Mouse (Mus musculus) hindbrain, embryonic 11.5 days (tissue): ENCODE results near the gene Aff3. TPM values are rescaled to one million over a fixed set of nuclear protein-coding genes. Genes with fewer than 3 reads are reported as not detected.

Experiments
- ATAC-seq: fragments of 200-750 bp; cut with Nextera tagmentation; 2 replicates; pipeline ENCODE4 v1.8.0; 2017; ENCODE audit warnings: mild to moderate bottlenecking, moderate TSS enrichment, moderate library complexity; ENCODE audit not compliant: low FRiP score
- DNase-seq: peaks from one replicate; pipeline ENCODE4 v3.0.0-alpha.2; 2015; ENCODE audit warnings: low spot score
- H3K27ac ChIP-seq: fragments of 300-500 bp; sonication (generic); 2 replicates; pipeline ENCODE4 v1.5.1; 2014; ENCODE audit warnings: mild to moderate bottlenecking, low read depth, low read length
- H3K27me3 ChIP-seq: fragments of 300-500 bp; sonication (generic); 2 replicates; pipeline ENCODE4 v1.6.1; 2014; ENCODE audit warnings: mild to moderate bottlenecking, low read length, moderate library complexity, mixed read lengths; ENCODE audit not compliant: control insufficient read depth, insufficient read depth
- H3K36me3 ChIP-seq: fragments of 300-500 bp; sonication (generic); 2 replicates; pipeline ENCODE4 v1.6.1; 2014; ENCODE audit warnings: mild to moderate bottlenecking, low read length, moderate library complexity, mixed read lengths; ENCODE audit not compliant: control insufficient read depth, insufficient read depth
- H3K4me1 ChIP-seq: fragments of 300-500 bp; sonication (generic); replicated peaks from 2 replicates; pipeline ENCODE4 v1.6.1; 2014; ENCODE audit warnings: low read length, mixed read lengths; ENCODE audit not compliant: control insufficient read depth, insufficient read depth
- H3K4me2 ChIP-seq: fragments of 300-500 bp; sonication (generic); replicated peaks from 2 replicates; pipeline ENCODE4 v1.6.1; 2014; ENCODE audit warnings: mild to moderate bottlenecking, low read depth, low read length
- H3K4me3 ChIP-seq: fragments of 300-500 bp; sonication (generic); 2 replicates; pipeline ENCODE4 v1.5.1; 2014; ENCODE audit warnings: low read depth, low read length
- H3K9ac ChIP-seq: fragments of 300-500 bp; sonication (generic); 2 replicates; pipeline ENCODE4 v1.6.1; 2014; ENCODE audit warnings: low read depth, low read length
- H3K9me3 ChIP-seq: fragments of 300-500 bp; sonication (generic); 2 replicates; pipeline ENCODE4 v1.6.1; 2016; ENCODE audit warnings: low read length; ENCODE audit not compliant: control insufficient read depth
- WGBS: fragments of 180-500 bp; shearing (Covaris S2); extraction: QIAGEN DNeasy Blood & Tissue Kit; methylation state at CpG from one replicate; pipeline ENCODE4 v1.1.7; 2014; 5-methylcytosine and 5-hydroxymethylcytosine counted together
- polyA plus RNA-seq: library from polyadenylated mRNA; unstranded; fragments of >200 nt; fragmentation: Nextera tagmentation; extraction: Ambion mirVana; gene quantifications from 2 replicates; pipeline ENCODE4 v1.2.1, GENCODE M21; 2014

Aff3 gene
- polyA plus RNA-seq, 1 experiment from 2014 or later, result 19.7 TPM

DNA sequence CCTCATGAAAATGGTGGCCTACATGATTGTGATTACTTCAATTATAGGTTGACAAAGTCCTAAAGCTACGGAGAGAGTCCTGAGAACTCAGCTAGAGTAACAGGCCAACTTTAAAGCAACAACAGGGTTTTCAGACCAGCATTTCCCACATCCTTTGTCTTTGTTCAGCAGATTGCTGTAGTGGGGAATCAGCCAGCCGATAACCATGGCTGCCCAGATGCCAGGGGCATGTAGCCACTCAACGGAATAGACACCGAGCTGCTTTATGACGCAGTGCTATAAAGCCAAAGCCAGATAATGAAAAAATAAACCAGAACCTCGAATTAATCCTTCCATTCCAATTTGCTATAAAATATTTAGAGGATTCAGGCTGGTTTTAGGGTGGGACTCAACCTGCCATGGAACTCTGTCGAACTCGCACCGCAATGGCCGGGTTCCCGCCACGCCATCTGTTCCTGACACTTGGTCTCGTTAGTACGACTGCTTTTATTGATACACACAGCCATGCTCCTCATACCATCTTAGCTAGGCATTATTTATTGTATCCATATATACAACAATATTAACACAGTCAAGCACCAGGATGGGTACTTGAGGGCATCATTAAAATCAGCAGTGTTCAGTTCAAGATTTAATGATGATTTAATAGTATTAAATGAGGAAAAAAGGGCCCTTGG is 297.2 kb downstream of the Aff3 start:
- Histone ChIP-seq H3K4me1 (no peaks in the 10 kb centered on the region), H3K4me2 (no peak overlapping the region), H3K36me3 (no peaks in the 10 kb centered on the region), H3K4me3 (no peak overlapping the region), H3K9me3 (no peaks in the 10 kb centered on the region), H3K27ac (no peak overlapping the region), H3K27me3 (no peaks in the 10 kb centered on the region), H3K9ac (no peak overlapping the region)
- no peak for ATAC-seq
- DNase-seq, result no peak
- WGBS, result 93% methylated on average over 14 of the region's 14 CpGs

DNA sequence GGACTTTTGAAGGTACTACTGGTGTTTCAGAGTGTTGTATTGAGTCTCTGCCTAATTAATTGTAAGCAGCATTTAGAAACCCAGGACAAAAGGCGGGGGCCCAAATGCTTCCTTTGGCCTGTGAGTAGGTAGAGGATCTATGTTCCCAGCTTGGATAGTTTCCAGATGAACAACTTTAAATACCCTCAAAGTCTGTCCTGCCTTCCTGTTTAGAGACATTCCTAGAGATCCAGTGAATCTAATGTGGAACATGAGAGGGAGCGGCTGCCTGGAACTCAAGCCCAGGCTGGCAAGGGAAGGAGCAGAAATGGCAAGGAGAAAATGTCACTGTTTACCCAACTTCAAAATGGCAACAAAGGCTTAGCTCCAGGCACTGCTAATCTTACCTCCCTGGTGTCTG is 300.9 kb downstream of the Aff3 start:
- Histone ChIP-seq H3K4me3 (no peak overlapping the region), H3K9me3 (no peaks in the 10 kb centered on the region), H3K9ac (no peak overlapping the region), H3K27ac (no peak overlapping the region), H3K4me1 (no peaks in the 10 kb centered on the region), H3K4me2 (no peak overlapping the region), H3K27me3 (no peaks in the 10 kb centered on the region), H3K36me3 (no peaks in the 10 kb centered on the region)
- DNase-seq, result no peak
- no peak for ATAC-seq
- 79% methylated on average over 2 of the region's 2 CpGs for WGBS

DNA sequence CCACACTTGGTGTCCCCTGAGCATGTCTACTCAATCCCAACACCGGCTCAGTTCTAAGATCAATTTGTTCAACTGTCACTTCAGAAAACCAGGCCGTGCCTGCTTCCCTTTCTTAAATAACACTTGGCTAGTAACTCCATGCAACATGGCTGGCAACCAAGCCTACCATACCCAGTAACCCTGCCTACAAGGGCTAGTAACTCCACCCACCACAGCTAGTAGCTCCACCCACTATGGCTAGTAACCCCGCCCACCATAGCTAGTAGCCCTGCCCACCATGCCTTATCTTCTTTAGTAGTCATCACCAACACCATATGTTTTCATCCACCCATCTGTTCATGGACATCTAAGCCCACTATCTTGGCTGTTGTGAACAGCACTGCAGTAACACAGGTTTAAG is 302.5 kb downstream of the Aff3 start:
- Histone ChIP-seq H3K36me3 (no peaks in the 10 kb centered on the region), H3K4me3 (no peak overlapping the region), H3K9me3 (no peaks in the 10 kb centered on the region), H3K4me2 (no peak overlapping the region), H3K27ac (no peak overlapping the region), H3K4me1 (no peaks in the 10 kb centered on the region), H3K9ac (no peak overlapping the region), H3K27me3 (no peaks in the 10 kb centered on the region)
- DNase-seq (no peak), ATAC-seq (no peak)
- 95% methylated on average over 3 of the region's 3 CpGs for WGBS

DNA sequence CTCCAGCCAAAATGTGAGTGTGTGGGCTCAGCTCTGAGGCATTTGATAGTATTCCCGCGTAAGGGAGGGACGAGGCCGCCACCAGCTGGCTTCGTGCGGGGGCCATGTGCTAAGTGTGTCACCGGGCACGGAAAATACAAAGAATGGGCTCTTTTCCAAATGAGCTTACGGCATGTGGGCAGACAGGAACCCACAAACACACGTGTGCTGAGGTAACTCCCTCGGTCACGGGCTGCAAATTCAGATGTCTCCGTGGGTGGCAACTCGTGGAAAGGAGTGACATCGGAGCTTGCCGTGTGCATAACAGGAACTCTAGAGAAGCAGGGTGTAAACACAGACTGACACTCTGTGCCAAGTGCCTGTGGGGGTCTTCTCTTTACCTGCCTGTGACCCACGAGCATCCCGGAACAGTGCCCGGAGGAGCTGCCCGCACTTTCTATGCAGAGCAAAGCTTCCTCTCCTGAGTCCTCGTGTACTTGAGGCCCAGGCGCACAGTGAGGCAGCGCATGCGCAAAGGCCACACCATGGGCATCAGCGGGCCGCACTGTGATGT is 305.9 kb downstream of the Aff3 start:
- H3K27me3 ChIP-seq, result no peaks in the 10 kb centered on the region
- no peak overlapping the region for H3K27ac ChIP-seq
- ATAC-seq (no peak), DNase-seq (no peak)
- WGBS, result 93% methylated on average over 26 of the region's 26 CpGs
- H3K4me3 ChIP-seq, result no peak overlapping the region
- H3K4me1 ChIP-seq, result no peaks in the 10 kb centered on the region
- H3K9ac ChIP-seq, result no peak overlapping the region
- H3K36me3 ChIP-seq, result no peaks in the 10 kb centered on the region
- no peak overlapping the region for H3K4me2 ChIP-seq
- H3K9me3 ChIP-seq, result no peaks in the 10 kb centered on the region

DNA sequence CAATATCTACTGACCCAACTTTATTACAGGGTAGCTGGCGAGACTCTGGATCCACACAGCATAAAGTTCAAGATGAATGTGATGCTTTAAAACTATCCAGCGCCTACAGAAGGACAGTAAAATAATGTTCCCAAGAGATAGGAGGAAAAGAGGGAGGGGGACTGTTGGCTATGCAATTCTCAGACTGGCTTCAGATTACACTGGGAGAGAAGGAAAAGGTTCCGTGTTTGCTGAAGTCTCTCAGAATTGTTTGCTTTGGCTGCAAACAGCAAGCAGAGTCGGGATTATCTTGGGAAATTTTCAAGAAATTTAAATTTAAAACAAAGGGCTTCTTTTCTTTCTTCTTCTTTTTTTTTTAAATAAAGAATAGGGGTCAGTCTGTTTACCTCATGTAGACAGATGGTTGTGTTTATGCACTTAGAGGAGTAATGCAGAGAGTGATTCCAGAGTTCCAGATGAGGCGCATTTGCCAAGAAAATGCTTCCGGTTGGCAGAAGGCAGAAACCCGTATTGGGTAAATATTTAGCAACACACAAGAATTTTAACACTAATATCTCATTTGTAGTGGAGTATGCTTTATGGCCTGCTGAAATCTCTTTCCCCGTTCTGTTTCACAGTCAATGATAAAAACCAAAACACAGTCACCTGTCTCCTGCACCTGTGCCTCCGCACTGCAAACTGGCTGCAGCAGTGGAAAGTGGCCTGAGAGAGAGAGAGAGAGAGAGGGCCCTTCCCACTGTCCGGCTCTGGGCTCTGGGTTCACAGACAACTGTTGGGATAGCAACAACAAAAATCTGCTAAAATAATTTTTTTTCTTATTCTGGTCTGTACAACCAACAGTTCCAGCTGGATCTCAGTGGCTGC is 306.6 kb downstream of the Aff3 start:
- 89% methylated on average over 10 of the region's 10 CpGs for WGBS
- Histone ChIP-seq H3K9me3 (no peaks in the 10 kb centered on the region), H3K4me3 (no peak overlapping the region), H3K36me3 (no peaks in the 10 kb centered on the region), H3K9ac (no peak overlapping the region), H3K4me1 (no peaks in the 10 kb centered on the region), H3K27ac (no peak overlapping the region), H3K4me2 (no peak overlapping the region), H3K27me3 (no peaks in the 10 kb centered on the region)
- DNase-seq, result no peak
- ATAC-seq, result no peak

DNA sequence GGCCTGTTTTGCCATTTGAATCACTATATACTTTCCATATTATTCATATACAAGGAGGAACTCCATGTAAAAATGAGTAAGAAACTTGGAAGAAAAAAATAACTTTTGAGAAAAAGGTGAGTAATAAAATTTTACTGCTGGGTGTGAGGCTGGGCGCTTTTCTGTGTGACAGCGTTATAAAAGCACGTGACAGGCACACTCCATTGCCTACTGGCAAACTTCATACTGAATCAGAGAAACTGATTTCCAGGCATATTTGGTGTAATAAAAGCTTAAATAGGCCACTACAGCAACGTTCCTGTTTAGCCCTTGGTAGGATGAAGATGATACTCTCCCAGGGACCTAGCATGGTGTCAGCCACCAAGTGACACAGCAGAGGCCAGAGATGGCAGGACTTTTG is 310.2 kb downstream of the Aff3 start:
- no peaks in the 10 kb centered on the region for H3K27me3 ChIP-seq
- no peak for ATAC-seq

DNA sequence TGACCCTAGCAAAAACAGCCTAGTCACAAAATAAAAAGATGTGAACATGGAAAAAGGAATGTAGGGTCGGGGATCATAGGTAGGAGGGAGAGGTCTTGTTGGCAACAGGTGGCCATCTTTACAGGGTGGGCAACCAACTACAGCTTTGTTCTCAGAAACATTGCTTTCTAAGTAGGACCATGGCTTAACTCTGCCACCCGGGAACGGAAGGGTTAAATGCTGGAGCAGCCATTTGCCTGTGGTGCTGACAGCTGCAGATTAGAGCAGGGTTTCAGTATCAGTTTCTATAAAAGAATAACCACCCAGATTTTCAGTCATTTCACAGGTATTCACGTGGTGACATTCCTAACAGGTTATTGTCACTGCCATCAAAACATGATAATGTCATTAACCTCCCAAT is 317.4 kb downstream of the Aff3 start:
- 83% methylated on average over 4 of the region's 4 CpGs for WGBS
- no peaks in the 10 kb centered on the region for H3K27me3 ChIP-seq
- H3K4me2 ChIP-seq, result no peak overlapping the region
- no peaks in the 10 kb centered on the region for H3K9me3 ChIP-seq
- H3K27ac ChIP-seq, result no peak overlapping the region
- H3K9ac ChIP-seq, result no peak overlapping the region
- H3K36me3 ChIP-seq, result no peaks in the 10 kb centered on the region
- ATAC-seq, result no peak
- H3K4me1 ChIP-seq, result no peaks in the 10 kb centered on the region
- DNase-seq, result no peak
- H3K4me3 ChIP-seq, result no peak overlapping the region

More for the DNA sequence above, 310.2 kb downstream of the Aff3 start:
- 89% methylated on average over 4 of the region's 4 CpGs for WGBS
- Histone ChIP-seq H3K27ac (no peak overlapping the region), H3K36me3 (no peaks in the 10 kb centered on the region), H3K4me1 (no peaks in the 10 kb centered on the region), H3K4me3 (no peak overlapping the region), H3K4me2 (no peak overlapping the region), H3K9me3 (no peaks in the 10 kb centered on the region), H3K9ac (no peak overlapping the region)
- DNase-seq, result no peak

DNA sequence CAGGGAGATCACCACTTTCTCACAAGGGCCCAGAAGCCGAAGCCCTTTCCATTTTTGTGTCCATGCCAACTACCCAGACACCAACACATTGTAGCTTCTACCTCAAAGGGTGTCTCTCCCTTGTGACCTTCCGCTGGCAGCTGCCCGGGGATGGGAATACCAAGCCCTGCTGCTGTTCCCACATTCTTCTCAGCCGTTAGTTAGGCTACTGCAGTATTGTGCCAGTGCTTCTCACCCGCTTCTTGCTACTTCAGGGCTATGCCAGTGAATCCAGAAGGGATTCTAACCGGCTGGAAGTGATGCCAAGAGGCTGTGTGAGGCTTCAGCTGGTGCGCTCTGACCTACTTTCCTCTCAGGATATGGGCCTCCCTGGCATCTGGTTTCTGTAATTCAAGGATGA is 330.5 kb downstream of the Aff3 start:
- whole genome bisulfite sequencing, result 92% methylated on average over 7 of the region's 7 CpGs
- H3K36me3 ChIP-seq, result no peaks in the 10 kb centered on the region

More for the DNA sequence above, 330.5 kb downstream of the Aff3 start:
- ATAC-seq (no peak), DNase-seq (no peak)
- no peaks in the 10 kb centered on the region for H3K4me1 ChIP-seq
- no peak overlapping the region for H3K9ac ChIP-seq
- no peak overlapping the region for H3K27ac ChIP-seq
- H3K27me3 ChIP-seq, result no peaks in the 10 kb centered on the region
- no peak overlapping the region for H3K4me3 ChIP-seq
- H3K4me2 ChIP-seq, result no peak overlapping the region
- no peaks in the 10 kb centered on the region for H3K9me3 ChIP-seq
